Mouse (Mus musculus) midbrain, postnatal 0 days (tissue): ENCODE measurements around the gene Pdia4. TPM values are rescaled to one million over a fixed set of nuclear protein-coding genes. Genes with fewer than 3 reads are reported as not detected.

Experiments
- ATAC-seq: fragments of 200-750 bp; cut with Nextera tagmentation; 2 replicates; pipeline ENCODE4 v1.8.0; 2017; ENCODE audit warnings: moderate number of reproducible peaks, mild to moderate bottlenecking, moderate TSS enrichment, moderate library complexity; ENCODE audit not compliant: low FRiP score
- DNase-seq: peaks from one replicate; pipeline ENCODE4 v3.0.0-alpha.2; 2015; ENCODE audit warnings: low spot score
- H3K27ac ChIP-seq: fragments of 300-500 bp; sonication (generic); 2 replicates; pipeline ENCODE4 v1.5.1; 2014; ENCODE audit warnings: low read depth, mild to moderate bottlenecking, low read length, mixed read lengths
- H3K27me3 ChIP-seq: fragments of 300-500 bp; sonication (generic); 2 replicates; pipeline ENCODE4 v1.6.1; 2014; ENCODE audit warnings: low read length, control low read depth, mixed read lengths; ENCODE audit not compliant: insufficient read depth
- H3K36me3 ChIP-seq: fragments of 300-500 bp; sonication (generic); 2 replicates; pipeline ENCODE4 v1.6.1; 2014; ENCODE audit warnings: low read length, control low read depth, mixed read lengths; ENCODE audit not compliant: insufficient read depth
- H3K4me1 ChIP-seq: fragments of 300-500 bp; sonication (generic); 2 replicates; pipeline ENCODE4 v1.6.1; 2014; ENCODE audit warnings: mild to moderate bottlenecking, control low read depth, antibody characterized with exemption, low read length, mixed read lengths; ENCODE audit not compliant: insufficient read depth
- H3K4me2 ChIP-seq: fragments of 300-500 bp; sonication (generic); 2 replicates; pipeline ENCODE4 v1.6.1; 2014; ENCODE audit warnings: low read depth, mild to moderate bottlenecking, low read length, mixed read lengths; ENCODE audit not compliant: poor library complexity, severe bottlenecking
- H3K4me3 ChIP-seq: fragments of 300-500 bp; sonication (generic); 2 replicates; pipeline ENCODE4 v1.5.1; 2014; ENCODE audit warnings: low read depth, mild to moderate bottlenecking, low read length, moderate library complexity
- H3K9ac ChIP-seq: fragments of 300-500 bp; sonication (generic); replicated peaks from 2 replicates; pipeline ENCODE4 v1.6.1; 2014; ENCODE audit warnings: mild to moderate bottlenecking, low read length, moderate library complexity, mixed read lengths; ENCODE audit not compliant: poor library complexity, severe bottlenecking
- H3K9me3 ChIP-seq: fragments of 300-500 bp; sonication (generic); 2 replicates; pipeline ENCODE4 v1.6.1; 2016; ENCODE audit warnings: low read length, control low read depth
- CTCF ChIP-seq: IDR thresholded peaks from 2 replicates; pipeline ENCODE4 v1.5.1; 2016; ENCODE audit warnings: antibody characterized with exemption, mild to moderate bottlenecking
- WGBS: fragments of 180-500 bp; shearing (Covaris S2); extraction: QIAGEN DNeasy Blood & Tissue Kit; methylation state at CpG from one replicate; pipeline ENCODE4 v1.1.7; 2014; 5-methylcytosine and 5-hydroxymethylcytosine counted together
- polyA plus RNA-seq: library from polyadenylated mRNA; unstranded; fragments of >200 nt; fragmentation: Nextera tagmentation; extraction: Ambion mirVana; gene quantifications from 2 replicates; pipeline ENCODE4 v1.2.1, GENCODE M21; 2015
- total RNA-seq: library from RNA; depleted of rRNA; stranded (reverse); fragments of >200 nt; gene quantifications from 2 replicates; pipeline ENCODE4 v1.2.3, GENCODE M21; 2014

The Pdia4 gene
- total and polyA plus RNA-seq, 2 experiments from 2014 or later = 81.6 to 92.7 TPM

DNA sequence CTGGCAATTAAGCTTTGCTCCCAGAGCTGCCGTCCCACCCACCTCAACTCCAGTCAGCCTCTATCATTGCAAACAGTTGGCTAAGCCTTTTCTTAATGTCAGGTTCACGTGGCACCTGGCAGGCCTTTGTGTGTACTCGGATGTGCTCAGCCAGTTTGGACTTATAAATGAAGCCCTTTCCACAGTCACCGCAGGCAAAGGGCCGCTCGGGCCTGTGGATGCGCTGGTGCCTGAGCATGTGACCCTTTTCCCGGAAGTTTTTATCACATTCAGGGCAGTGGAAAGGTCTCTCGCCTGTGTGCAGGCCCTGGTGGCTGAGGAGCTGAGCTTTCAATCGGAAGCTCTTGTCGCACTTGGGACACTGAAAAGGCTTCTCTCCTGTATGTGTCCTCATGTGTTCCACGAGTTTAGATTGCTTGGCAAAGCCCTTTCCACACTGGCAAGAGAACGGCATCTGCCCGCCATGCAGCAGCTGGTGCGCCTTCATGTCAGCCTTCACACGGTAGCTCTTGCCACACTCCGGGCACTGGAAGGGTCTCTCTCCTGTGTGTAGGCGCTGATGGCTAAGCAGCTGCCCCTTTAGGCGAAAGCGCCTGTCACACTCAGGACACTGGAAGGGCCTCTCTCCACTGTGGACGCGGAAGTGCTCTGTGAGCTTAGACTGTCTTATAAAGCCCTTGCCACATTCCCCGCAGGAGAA, 6.5 kb upstream of the Pdia4 start:
- DNase-seq (no peak), ATAC-seq (no peak)
- H3K36me3 ChIP-seq = peaks cover 41% of the 10 kb centered on the region
- H3K9ac ChIP-seq = no peak overlapping the region
- H3K27ac ChIP-seq = no peak overlapping the region
- no peaks in the 10 kb centered on the region for H3K4me1 ChIP-seq
- H3K4me2 ChIP-seq = no peak overlapping the region
- no peak for TF ChIP-seq CTCF
- 94% methylated on average over 23 of the region's 23 CpGs for WGBS
- H3K4me3 ChIP-seq = no peak overlapping the region
- no peaks in the 10 kb centered on the region for H3K27me3 ChIP-seq
- H3K9me3 ChIP-seq = no peaks in the 10 kb centered on the region

DNA sequence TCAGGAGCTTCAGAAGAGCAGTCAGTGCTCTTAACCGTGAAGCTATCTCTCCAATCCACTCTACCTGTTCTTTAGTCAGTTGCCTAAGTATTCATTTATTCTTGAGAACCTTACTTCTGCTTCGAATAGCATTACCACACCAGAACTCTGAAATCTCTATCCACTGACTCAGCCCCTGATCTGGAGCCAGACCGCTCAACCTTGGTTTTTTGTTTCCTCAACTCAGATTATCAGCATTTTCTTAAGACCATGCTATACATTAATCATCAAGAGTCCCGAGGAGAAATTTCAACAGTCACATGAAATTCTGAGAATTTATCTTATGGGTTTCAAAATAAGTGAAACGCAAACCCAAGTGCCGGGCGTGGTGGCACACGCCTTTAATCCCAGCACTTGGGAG, 5.5 kb upstream of the Pdia4 start:
- Histone ChIP-seq H3K4me1 (no peaks in the 10 kb centered on the region), H3K36me3 (peaks cover 37% of the 10 kb centered on the region), H3K27me3 (no peaks in the 10 kb centered on the region), H3K9me3 (no peaks in the 10 kb centered on the region), H3K9ac (no peak overlapping the region), H3K27ac (no peak overlapping the region), H3K4me3 (no peak overlapping the region), H3K4me2 (no peak overlapping the region)
- TF ChIP-seq CTCF = no peak
- DNase-seq = no peak
- no peak for ATAC-seq
- 94% methylated on average over 8 of the region's 8 CpGs for WGBS

GRCm38 (mm10) chr6:47816151-47816550, 2.9 kb upstream of the Pdia4 start:
- Histone ChIP-seq H3K4me1 (peaks cover 7% of the 10 kb centered on the region; the same call in 1 of the 2 replicates), H3K4me2 (no peak overlapping the region), H3K27ac (no peak overlapping the region), H3K9me3 (no peaks in the 10 kb centered on the region), H3K9ac (no peak overlapping the region), H3K36me3 (peaks cover 17% of the 10 kb centered on the region), H3K27me3 (no peaks in the 10 kb centered on the region), H3K4me3 (no peak overlapping the region)
- DNase-seq (no peak), ATAC-seq (no peak)
- 95% methylated on average over 1 of the region's 1 CpGs for WGBS
- TF ChIP-seq CTCF = no peak

DNA sequence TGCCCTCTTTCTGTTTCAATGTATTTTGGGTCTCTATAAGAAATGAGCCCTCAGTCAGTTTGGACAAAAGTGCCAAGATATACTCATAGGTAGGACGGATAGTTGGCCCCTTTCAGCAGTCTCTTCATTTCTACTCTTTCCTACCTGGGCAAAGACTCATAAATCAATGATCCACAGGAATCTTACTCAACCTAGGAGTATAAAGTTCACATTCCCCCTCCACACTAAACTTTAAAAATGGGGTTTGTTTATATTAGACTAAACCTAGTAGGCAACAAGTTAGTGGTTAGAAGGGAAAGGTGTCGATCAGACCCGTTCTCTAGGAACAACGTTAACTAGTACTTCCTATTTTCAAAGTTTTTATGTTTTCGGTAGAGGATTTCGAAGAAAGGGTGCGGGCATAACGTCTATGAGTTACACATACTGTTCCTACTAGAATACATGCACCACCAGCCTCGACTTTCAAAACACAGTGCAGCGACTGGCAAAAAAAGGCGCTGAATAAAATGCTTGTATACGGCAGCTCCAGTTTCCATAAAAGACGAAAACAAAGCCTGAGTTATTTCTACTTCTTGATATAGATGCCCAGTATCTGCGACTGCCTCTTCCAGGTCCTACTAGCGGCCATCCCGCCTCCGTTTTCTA, 837 bp downstream of the Pdia4 start:
- no peak for DNase-seq
- Histone ChIP-seq H3K36me3 (no peaks in the 10 kb centered on the region), H3K9me3 (no peaks in the 10 kb centered on the region), H3K4me2 (peak overlapping the region; percentile 71), H3K27me3 (no peaks in the 10 kb centered on the region), H3K4me3 (peak overlapping the region; percentile 67), H3K27ac (peak overlapping the region; percentile 86), H3K9ac (peak overlapping the region; percentile 66), H3K4me1 (peaks cover 7% of the 10 kb centered on the region; the same call in 1 of the 2 replicates)
- 1% methylated on average over 17 of the region's 17 CpGs for WGBS
- ATAC-seq = no peak
- TF ChIP-seq CTCF = no peak

- TF ChIP-seq CTCF = no peak
- ATAC-seq = no peak
- peaks cover 7% of the 10 kb centered on the region; the same call in 1 of the 2 replicates for H3K4me1 ChIP-seq
- peak overlapping the region; percentile 71 for H3K4me2 ChIP-seq
- 73% methylated on average over 5 of the region's 5 CpGs for WGBS
- no peak overlapping the region for H3K4me3 ChIP-seq
- no peaks in the 10 kb centered on the region for H3K9me3 ChIP-seq
- no peak overlapping the region for H3K27ac ChIP-seq
- DNase-seq = no peak
- H3K27me3 ChIP-seq = no peaks in the 10 kb centered on the region
- no peak overlapping the region for H3K9ac ChIP-seq
- peaks cover 6% of the 10 kb centered on the region; the same call in 1 of the 2 replicates for H3K36me3 ChIP-seq
These were observed 1.9 kb downstream of the Pdia4 start for GRCm38 (mm10) chr6:47811324-47811723.

- Histone ChIP-seq H3K9ac (no peak overlapping the region), H3K4me2 (no peak overlapping the region), H3K9me3 (no peaks in the 10 kb centered on the region), H3K4me1 (peaks cover 7% of the 10 kb centered on the region; the same call in 1 of the 2 replicates), H3K27me3 (no peaks in the 10 kb centered on the region), H3K36me3 (peaks cover 13% of the 10 kb centered on the region), H3K4me3 (no peak overlapping the region), H3K27ac (no peak overlapping the region)
- WGBS = 84% methylated on average over 2 of the region's 2 CpGs
- TF ChIP-seq CTCF = peak; percentile 23
- ATAC-seq (no peak), DNase-seq (no peak)
These were observed 3.0 kb downstream of the Pdia4 start for GRCm38 (mm10) chr6:47810181-47810580.
